Mouse (Mus musculus): Measurements from ENCODE around the gene Zkscan6.

Gene Zkscan6

DNA sequence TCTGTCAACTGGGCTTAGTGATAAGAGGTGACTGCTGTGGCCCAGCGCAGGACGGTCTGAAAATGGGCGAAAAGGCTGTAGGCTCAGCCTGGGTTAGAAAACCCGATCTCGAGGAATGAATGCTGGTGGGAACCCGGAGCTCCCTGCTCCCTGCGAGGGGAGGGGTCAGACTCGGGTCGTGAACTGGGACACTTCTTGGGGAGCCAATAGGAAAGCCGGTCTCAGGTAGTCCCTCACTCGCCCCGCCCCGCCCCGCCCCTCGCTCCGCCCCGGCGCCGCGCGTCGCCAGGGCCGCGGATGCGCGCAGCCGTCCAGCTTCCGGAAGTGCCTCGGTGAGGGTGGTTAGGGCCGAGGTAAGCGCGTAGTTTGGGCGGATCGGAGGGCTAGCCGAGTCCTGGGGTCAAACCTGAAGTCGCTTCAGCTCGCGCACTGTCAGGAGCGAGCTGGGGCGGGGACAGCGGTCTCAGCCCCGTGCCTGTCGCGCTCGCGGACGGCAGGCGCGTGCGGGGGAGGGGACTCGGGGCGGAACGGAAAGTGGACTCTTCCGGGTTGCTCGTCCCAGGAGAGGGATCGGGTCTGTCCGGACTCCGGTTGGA is at the start of gene Zkscan6:
Zkscan6 (plus strand) TSS at position 267 of the 596 bp plus-strand sequence.
- DNase-seq (ENCODE audit: low spot score in 2 of 2): peak; percentile 59 to 80

GRCm38 (mm10) chr11:65759350-65759749 is 47.6 kb upstream of the Zkscan6 start:
- no peak for DNase-seq (ENCODE audit: low spot score in 2 of 2)

DNA sequence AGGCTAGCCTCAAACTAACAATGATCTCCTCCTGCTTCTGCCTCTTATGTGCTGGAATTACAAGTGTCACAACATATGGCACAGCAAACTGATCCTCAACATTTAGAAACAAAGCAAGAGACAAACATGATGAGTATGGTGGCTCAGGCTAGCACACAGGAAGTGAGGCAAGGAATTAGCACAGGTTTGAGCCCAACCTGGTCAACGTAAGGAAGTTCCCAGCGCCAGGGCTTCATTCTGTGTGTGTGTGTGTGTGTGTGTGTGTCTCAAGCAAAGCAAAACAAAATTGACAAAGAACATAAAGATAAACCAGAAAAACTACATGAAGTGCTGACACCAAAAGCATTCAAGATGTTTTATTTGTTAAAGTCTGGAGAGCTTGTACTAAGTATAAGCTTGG is 46.1 kb upstream of the Zkscan6 start:
- no peak for DNase-seq (ENCODE audit: low spot score in 2 of 2)

DNA sequence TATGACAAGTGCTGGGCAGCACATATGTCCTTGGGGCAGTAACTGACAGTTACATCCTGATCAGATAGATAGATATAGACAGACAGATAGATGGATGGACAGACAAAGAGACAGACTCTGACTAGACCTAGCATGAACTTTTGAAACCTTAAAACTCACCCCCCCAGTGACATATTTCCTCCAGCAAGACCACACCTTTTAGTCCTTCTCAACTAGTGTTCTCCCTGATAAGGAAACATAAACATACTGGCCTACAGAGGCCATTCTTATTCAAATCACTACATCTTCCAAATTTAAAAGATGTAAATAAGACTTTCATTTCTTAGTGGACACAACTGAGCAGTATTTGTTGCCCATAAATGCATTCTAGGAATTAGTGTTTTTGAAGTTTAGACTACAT is 38.5 kb upstream of the Zkscan6 start:
- no peak for DNase-seq (ENCODE audit: low spot score in 2 of 2)

DNA sequence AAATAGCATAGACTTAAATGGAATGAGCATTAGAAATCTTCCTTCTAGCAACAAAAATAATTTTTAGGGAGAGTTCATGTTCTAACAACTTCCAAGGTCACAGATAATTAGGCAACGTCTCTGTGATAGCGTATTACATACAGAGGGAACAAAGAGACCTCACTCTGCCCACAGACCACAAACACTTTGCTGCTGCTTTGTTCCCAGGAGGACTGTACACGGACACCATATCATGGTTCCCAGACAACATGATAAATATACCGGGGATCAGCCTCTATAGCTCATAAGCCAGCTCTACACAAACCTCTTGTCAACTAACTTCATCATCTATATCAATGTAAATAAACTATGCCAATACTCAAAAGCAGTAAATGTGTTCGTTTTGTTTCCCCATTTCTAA is 37.0 kb upstream of the Zkscan6 start:
- DNase-seq (ENCODE audit: low spot score in 2 of 2): no peak

DNA sequence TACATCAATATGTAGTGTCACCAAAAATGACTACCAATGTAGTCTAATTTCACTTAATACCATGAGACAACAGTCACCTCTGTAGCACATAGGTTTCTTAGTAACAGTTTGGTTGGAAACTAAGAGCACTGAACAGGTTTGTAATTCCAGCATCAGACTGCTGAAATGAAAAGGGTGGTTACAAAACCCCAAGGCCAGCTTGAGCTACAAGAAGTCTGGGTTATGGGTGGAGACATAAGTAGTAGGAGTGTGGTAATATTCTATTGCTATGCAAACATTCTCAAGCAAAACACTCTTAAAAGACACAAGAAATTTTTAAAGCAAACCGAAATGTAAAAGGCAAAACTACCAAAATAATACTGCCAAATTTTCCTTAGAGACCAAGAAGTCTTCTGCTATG is 35.4 kb upstream of the Zkscan6 start:
- no peak for DNase-seq (ENCODE audit: low spot score in 2 of 2)

GRCm38 (mm10) chr11:65773535-65773934 is 33.4 kb upstream of the Zkscan6 start:
- DNase-seq (ENCODE audit: low spot score in 2 of 2): no peak

DNA sequence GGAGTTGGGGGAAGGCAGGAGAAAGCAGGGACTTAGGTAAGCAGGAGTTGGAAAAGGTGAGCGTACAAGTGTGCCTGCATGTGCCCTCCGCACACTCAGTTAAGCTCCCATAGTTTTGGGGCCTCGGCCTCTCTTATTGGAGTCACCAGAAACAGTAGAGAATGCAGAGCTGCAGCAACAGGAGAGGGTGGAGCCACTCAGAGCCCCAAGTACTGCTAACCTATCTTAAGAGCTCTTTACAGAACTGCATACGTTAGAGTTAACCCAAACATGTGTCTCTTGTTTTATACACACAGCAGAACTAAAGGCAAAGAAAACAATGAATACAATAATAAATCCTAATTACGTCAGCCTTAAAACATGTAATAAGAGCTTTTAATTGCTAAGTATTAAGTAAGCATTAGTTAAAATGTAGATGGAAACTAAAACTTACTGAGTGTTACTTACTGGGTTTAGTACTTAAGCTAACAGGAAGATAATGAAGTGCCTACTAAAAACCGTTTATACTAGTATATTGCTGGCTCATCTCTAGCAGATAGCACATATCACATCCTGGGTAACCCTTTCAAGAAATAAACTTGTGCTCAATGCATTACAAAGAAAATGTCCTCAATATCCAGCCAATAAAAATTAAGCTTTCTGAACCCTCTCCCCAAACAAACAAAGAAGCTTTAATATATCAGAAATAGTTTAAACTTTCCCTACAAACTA is 32.9 kb upstream of the Zkscan6 start:
- no peak for DNase-seq (ENCODE audit: low spot score in 2 of 2)

DNA sequence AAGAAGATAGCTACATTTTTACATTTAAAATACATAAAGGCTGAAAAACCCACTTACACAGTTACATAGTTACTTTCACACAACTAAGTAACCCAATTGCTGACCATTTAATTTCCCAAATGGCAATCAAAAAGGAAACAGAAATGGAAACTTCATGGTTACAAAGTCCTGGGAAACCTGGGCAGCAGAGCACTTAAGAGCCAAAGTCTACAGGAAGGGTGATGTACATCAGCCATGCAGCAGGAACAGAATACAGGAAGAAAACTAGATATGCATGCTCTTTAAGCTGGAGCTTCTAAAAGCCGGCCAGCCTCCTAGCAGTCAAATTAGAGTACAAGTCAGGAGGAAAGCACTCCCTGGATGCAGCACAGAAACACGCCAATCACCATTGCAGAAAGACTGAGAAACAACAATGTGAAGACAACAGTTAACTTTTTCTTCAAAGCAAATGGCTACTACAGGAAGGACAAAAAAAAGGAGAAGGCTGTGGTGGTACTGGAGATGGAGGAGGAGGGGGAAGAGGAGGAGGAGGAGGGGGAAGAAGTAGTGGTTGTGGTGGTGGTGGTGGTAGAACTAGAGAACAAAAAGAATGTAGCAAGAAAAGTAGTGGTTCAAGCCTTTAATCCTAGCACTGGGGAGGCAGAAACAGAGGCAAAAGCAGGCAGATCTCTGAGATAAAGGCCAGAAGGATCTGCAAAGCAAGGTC is 29.9 kb upstream of the Zkscan6 start:
- DNase-seq (ENCODE audit: low spot score in 2 of 2): no peak

GRCm38 (mm10) chr11:65777810-65778209 is 29.2 kb upstream of the Zkscan6 start:
- DNase-seq (ENCODE audit: low spot score in 2 of 2): no peak

DNA sequence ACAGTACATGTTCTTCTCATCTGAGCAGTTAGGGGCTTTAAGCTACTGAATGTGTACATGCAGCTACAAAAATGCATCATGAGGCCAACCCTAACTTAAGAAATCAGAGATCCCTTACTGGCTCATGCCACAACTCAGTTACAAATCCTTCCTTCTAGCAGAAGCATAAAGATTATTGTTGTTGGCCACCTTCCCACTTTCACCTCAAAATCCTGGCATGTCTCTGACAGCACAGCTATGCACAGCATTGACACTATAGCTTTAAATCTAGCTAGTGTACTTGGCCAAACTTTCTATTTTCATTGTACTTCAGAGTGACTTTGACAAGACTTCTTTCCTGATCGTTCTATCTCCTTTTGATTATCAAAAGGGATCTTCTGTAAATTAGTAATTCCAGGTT is 27.9 kb upstream of the Zkscan6 start:
- no peak for DNase-seq (ENCODE audit: low spot score in 2 of 2)

DNA sequence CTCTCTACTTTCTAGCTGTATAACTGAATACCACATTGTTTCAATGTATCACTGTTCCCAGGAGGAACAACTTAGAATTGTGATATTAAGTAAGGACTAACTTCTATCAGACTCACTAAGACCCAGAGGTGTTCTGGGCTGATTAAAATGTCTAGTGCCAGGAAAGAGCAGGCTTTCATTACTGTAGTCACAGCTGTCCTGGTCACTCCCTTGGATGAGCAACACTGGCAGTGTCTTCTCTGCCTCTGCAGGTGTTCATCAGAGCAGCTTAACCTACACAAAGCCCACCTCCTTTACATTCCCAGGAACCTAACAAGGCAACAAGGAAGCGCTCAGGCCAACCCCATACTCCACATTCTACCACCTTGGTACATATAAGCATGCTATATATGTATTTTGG is 27.4 kb upstream of the Zkscan6 start:
- no peak for DNase-seq (ENCODE audit: low spot score in 2 of 2)

DNA sequence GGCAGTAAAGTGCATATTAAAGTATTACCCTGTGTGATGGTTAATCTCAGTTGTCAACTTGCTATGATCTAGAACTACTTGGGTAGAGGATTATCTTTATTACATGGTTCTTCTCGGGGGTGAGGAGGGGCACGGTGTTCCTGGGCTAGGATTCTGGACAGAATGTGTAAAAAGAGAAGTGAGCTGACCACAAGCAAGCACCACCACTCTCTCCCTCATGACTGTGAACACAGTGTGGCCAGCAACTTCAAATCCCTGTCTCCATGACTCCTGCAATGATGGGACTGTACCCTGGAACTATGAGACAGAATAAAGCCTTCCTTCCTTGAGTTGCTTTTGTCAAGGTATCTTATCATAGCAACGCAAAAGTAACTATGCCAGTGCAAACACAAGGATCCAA is 25.4 kb upstream of the Zkscan6 start:
- DNase-seq (ENCODE audit: low spot score in 2 of 2): no peak

GRCm38 (mm10) chr11:65786160-65786559 is 20.8 kb upstream of the Zkscan6 start:
- no peak for DNase-seq (ENCODE audit: low spot score in 2 of 2)

GRCm38 (mm10) chr11:65787421-65788151 is 19.4 kb upstream of the Zkscan6 start:
- no peak for DNase-seq (ENCODE audit: low spot score in 2 of 2)

- DNase-seq (ENCODE audit: low spot score in 2 of 2): peak; percentile 77 to 90
Observed at GRCm38 (mm10) chr11:65788154-65788553, 18.8 kb upstream of the Zkscan6 start, which contains the start of gene Map2k4. Map2k4 (minus strand) TSS chr11:65788297.

DNA sequence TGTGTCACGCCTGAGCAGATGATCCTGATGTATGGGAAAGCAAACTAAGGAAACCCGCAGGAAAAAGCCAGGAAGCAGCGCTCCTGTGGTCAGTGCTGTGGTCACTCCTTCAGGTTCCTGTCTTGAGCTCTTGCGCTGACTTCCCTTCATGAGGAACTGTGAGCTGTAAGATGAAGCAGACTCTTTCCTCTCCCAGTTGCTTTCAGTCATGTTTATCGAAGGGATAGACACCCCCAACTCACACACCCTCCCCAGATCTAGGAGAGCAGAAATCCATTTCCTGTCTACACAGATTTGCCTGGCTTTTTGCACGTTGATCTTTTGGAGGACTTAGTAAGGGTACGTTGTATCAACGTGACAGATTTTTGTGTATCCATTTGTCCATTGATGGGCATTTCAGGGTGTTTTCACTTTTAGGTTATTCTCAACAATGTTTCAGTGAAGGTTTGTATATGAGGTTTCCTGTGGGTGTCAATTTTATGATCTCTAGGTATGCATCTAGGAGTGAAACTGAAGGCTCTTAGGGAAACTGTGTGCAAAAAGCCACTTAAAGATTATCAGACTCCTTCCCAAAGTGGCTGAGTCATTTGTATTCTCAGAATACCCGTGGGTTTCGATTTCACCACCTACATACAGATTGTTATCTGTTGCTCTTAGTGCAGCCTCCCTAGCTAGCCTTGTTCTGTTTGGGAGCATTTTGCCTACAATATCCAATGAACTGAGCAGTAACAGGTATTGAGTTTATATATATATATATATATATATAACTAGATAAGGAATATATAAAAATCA is 12.4 kb upstream of the Zkscan6 start:
- no peak for DNase-seq (ENCODE audit: low spot score in 2 of 2)

- no peak for DNase-seq (ENCODE audit: low spot score in 2 of 2)
Observed at GRCm38 (mm10) chr11:65795896-65796295, 11.1 kb upstream of the Zkscan6 start.

GRCm38 (mm10) chr11:65801899-65802298 is 5.1 kb upstream of the Zkscan6 start:
- DNase-seq (ENCODE audit: low spot score in 2 of 2): peak in 1 of 2 experiments; percentile 38

- no peak for DNase-seq (ENCODE audit: low spot score in 2 of 2)
Observed at GRCm38 (mm10) chr11:65806321-65806904, 562 bp upstream of the Zkscan6 start.

DNA sequence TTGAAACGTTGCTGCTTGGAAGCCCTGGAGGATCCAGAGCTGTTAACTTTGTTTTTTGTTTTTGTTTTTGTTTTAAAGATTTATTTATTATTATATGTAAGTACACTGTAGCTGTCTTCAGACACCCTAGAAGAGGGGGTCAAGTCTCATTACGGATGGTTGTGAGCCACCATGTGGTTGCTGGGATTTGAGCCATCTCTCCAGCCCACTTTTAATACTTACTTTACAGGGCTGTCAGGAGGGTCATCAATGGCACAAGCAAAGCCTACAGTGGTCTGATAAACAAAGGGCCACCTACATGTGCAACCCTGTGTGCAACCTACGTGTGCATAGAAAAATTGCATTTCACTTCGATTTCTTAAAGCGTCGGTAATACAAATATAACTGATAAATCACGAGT is 626 bp downstream of the Zkscan6 start:
- DNase-seq (ENCODE audit: low spot score in 2 of 2): no peak
